Mouse (Mus musculus): ENCODE measurements around the gene Kcnf1. TPM values are rescaled to one million over a fixed set of nuclear protein-coding genes. Genes with fewer than 3 reads are reported as not detected.

Gene Kcnf1
- total and polyA plus RNA-seq, 3 experiments, result not detected

GRCm38 (mm10) chr12:17220631-17221030 is 43.9 kb upstream of the Kcnf1 start:
- Histone ChIP-seq H3K4me3 (ENCODE audit: control insufficient read depth in 1 of 2, insufficient read depth in 1 of 2, low read depth in 2 of 2, low read length in 2 of 2) (no peak overlapping the region), H3K4me1 (ENCODE audit: control insufficient read depth in 1 of 2, insufficient read depth in 2 of 2, low read length in 2 of 2) (no peaks in the 10 kb centered on the region), H3K9me3 (replicated peaks; ENCODE audit: insufficient read depth, low read length) (no peaks in the 10 kb centered on the region), H3K79me2 (ENCODE audit: control insufficient read depth, insufficient read depth, low read length, poor library complexity) (no peaks in the 10 kb centered on the region), H3K27me3 (ENCODE audit: control insufficient read depth in 1 of 2, insufficient read depth in 2 of 2, low read length in 2 of 2) (peaks cover 0 to 6% of the 10 kb centered on the region in 2 experiments; a peak in 2 of 4 replicates), H3K9ac (ENCODE audit: control insufficient read depth, low read depth, low read length, poor library complexity, severe bottlenecking) (no peak overlapping the region), H3K27ac (ENCODE audit: control insufficient read depth, low read depth, low read length) (no peak overlapping the region), H3K36me3 (ENCODE audit: control insufficient read depth in 1 of 2, insufficient read depth in 2 of 2, low read length in 2 of 2) (no peaks in the 10 kb centered on the region)
- DNase-seq (ENCODE audit: low read depth, low spot score), result no peak
- TF ChIP-seq MAFK (IDR thresholded peaks at IDR 0.05; ENCODE audit: borderline replicate concordance, low read depth, low read length), result no peak
- no peak for TF ChIP-seq POLR2AphosphoS5 (IDR thresholded peaks at IDR 0.05; ENCODE audit: borderline replicate concordance, low read depth, low read length)
- TF ChIP-seq ZC3H11A (IDR thresholded peaks at IDR 0.05; ENCODE audit: low read depth, low read length), result no peak
- TF ChIP-seq SIN3A (IDR thresholded peaks at IDR 0.05; ENCODE audit: low read length), result no peak
- no peak for TF ChIP-seq UBTF (IDR thresholded peaks at IDR 0.05; ENCODE audit: borderline replicate concordance, insufficient read depth, low read depth, low read length)
- TF ChIP-seq NELFE (IDR thresholded peaks at IDR 0.05; ENCODE audit: low read depth, low read length), result no peak
- no peak for TF ChIP-seq HCFC1 (IDR thresholded peaks at IDR 0.05; ENCODE audit: low read depth, low read length)
- no peak for TF ChIP-seq BHLHE40 (IDR thresholded peaks at IDR 0.05; ENCODE audit: borderline replicate concordance, low read depth, low read length)
- no peak for TF ChIP-seq TCF12 (IDR thresholded peaks at IDR 0.05; ENCODE audit: low read depth, low read length)
- no peak for TF ChIP-seq TBP (IDR thresholded peaks at IDR 0.05; ENCODE audit: low read depth, low read length)

- DNase-seq (ENCODE audit: low read depth, low spot score), result no peak
- peaks cover 0 to 6% of the 10 kb centered on the region in 2 experiments; a peak in 2 of 4 replicates for H3K27me3 ChIP-seq (ENCODE audit: control insufficient read depth in 1 of 2, insufficient read depth in 2 of 2, low read length in 2 of 2)
- H3K4me1 ChIP-seq (ENCODE audit: control insufficient read depth in 1 of 2, insufficient read depth in 2 of 2, low read length in 2 of 2), result no peaks in the 10 kb centered on the region
- no peak overlapping the region for H3K27ac ChIP-seq (ENCODE audit: control insufficient read depth, low read depth, low read length)
- no peak overlapping the region for H3K4me3 ChIP-seq (ENCODE audit: control insufficient read depth in 1 of 2, insufficient read depth in 1 of 2, low read depth in 2 of 2, low read length in 2 of 2)
- H3K79me2 ChIP-seq (ENCODE audit: control insufficient read depth, insufficient read depth, low read length, poor library complexity), result no peaks in the 10 kb centered on the region
- H3K36me3 ChIP-seq (ENCODE audit: control insufficient read depth in 1 of 2, insufficient read depth in 2 of 2, low read length in 2 of 2), result no peaks in the 10 kb centered on the region
- no peak overlapping the region for H3K9ac ChIP-seq (ENCODE audit: control insufficient read depth, low read depth, low read length, poor library complexity, severe bottlenecking)
- H3K9me3 ChIP-seq (replicated peaks; ENCODE audit: insufficient read depth, low read length), result no peaks in the 10 kb centered on the region
- TF ChIP-seq KAT2A (conservative IDR thresholded peaks at IDR 0.05; ENCODE audit: low read depth, low read length) (no peak), POLR2A (IDR thresholded peaks at IDR 0.05; ENCODE audit: control insufficient read depth in 1 of 2, insufficient read depth in 1 of 2, low read depth in 1 of 2, low read length in 2 of 2, poor library complexity in 1 of 2) (no peak), ZMIZ1 (IDR thresholded peaks at IDR 0.05; ENCODE audit: low read depth, low read length) (no peak), E2F4 (IDR thresholded peaks at IDR 0.05; ENCODE audit: borderline replicate concordance, low read depth, low read length) (no peak), BHLHE40 (IDR thresholded peaks at IDR 0.05; ENCODE audit: borderline replicate concordance, low read depth, low read length) (no peak), GATA1 (IDR thresholded peaks at IDR 0.05; ENCODE audit: low read depth, low read length) (no peak), MAX (IDR thresholded peaks at IDR 0.05; ENCODE audit: low read length) (no peak), NRF1 (IDR thresholded peaks at IDR 0.05; ENCODE audit: insufficient read depth, low read depth, low read length, poor library complexity, severe bottlenecking) (no peak), ELF1 (IDR thresholded peaks at IDR 0.05; ENCODE audit: low read depth, low read length) (no peak), MAZ (IDR thresholded peaks at IDR 0.05; ENCODE audit: low read depth, low read length) (no peak), TBP (IDR thresholded peaks at IDR 0.05; ENCODE audit: low read depth, low read length) (no peak), UBTF (IDR thresholded peaks at IDR 0.05; ENCODE audit: borderline replicate concordance, insufficient read depth, low read depth, low read length) (no peak), SMC3 (IDR thresholded peaks at IDR 0.05; ENCODE audit: low read depth, low read length) (no peak), MXI1 (IDR thresholded peaks at IDR 0.05; ENCODE audit: low read depth, low read length) (no peak), CHD2 (IDR thresholded peaks at IDR 0.05; ENCODE audit: low read length) (no peak), MEF2A (IDR thresholded peaks at IDR 0.05; ENCODE audit: extremely low read depth, insufficient replicate concordance, low read depth, low read length, poor library complexity, severe bottlenecking) (no peak)
Measured at GRCm38 (mm10) chr12:17219107-17219506, 42.4 kb upstream of the Kcnf1 start.

Measured in MEL (cell line).